Mouse (Mus musculus): Measurements from ENCODE around the gene BC049715.
A peak's percentile ranks its signal among the peaks of the same experiment; 100 is the strongest.

BC049715 gene

DNA sequence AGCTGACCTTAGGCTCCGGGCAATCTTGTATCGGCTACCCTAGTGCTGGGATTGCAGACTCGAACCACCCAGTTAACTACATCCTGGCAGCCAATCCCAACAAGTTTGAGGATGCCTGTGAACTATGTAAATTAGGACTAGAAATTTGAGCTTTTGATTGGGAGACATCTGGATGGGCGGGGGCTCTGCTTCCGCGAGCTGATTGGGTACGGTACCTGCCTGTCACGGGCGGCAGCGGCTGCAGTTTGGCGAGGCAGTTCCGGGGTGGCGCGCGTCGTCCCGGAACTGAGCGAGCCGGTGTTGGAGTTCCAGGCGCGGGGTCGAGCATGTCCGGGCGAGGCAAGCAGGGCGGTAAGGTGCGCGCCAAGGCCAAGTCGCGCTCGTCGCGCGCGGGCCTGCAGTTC lies 19.4 kb upstream of the BC049715 start, which contains the start of gene H2afj:
H2afj (plus strand) TSS at position 231 of the 404 bp plus-strand sequence.
- DNase-seq (ENCODE audit: inconsistent age in 2 of 2, low spot score in 1 of 2), result peak; percentile 98 to 99

DNA sequence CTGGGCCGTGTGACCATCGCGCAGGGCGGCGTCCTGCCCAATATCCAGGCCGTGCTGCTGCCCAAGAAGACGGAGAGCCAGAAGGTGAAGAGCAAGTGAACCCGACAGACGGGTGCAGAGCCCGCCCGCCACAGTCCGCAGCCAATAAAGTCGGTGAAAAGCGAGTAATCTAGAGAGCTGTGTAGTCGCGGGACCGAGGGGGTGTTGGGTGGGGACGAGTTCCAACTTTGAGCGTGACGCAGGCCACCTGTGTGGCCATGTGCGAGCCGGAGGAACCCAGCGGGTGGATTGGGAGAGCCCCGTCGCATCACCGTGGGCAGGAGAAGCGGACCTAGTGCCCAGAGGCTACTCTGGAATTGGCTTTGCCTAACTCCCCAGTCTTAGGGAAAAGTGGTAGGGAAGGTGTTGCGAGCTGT lies 18.8 kb upstream of the BC049715 start:
- peak in 1 of 2 experiments; percentile 74 for DNase-seq (ENCODE audit: inconsistent age in 2 of 2, low spot score in 1 of 2)

DNA sequence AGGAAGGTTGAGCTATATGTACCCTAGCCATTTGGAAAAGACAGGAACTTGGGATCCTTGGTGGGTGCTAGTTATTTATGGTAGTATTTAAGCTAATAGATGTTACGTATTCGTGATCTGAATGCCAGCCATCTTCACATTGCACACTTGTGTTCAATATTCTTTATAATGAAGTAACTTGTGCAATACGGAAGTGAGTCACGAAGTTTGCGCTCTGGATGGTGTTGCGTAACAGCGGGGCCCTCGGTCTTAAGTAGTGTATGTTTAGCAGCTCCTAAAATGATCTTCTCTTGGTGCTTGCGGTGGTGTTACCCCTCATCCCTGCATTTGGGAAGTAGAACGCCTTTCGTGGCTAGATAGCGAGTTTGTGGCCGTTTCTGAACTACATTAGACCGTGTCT lies 18.3 kb upstream of the BC049715 start:
- peak; percentile 71 to 92 for DNase-seq (ENCODE audit: inconsistent age in 2 of 2, low spot score in 1 of 2)

DNA sequence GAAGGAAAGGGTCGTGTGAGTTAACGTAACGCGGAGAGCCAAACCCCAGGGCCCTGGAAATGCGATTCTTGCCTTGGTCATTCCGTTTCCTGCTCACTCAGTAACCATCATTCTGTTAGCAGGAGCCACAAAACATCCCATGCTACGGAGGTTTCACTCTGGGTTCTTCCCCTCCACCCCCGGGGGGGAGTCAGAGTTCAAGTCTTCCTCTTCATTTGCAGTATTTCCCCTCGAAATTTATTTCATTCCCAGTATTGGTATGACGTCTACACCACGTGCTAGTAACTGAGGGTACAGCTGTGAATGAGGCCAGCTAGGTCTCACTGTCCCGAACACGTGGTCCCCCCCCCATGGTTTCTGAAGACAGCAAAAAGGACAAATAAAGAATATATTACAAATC lies 17.8 kb upstream of the BC049715 start:
- peak in 1 of 2 experiments; percentile 55 for DNase-seq (ENCODE audit: inconsistent age in 2 of 2, low spot score in 1 of 2)

DNA sequence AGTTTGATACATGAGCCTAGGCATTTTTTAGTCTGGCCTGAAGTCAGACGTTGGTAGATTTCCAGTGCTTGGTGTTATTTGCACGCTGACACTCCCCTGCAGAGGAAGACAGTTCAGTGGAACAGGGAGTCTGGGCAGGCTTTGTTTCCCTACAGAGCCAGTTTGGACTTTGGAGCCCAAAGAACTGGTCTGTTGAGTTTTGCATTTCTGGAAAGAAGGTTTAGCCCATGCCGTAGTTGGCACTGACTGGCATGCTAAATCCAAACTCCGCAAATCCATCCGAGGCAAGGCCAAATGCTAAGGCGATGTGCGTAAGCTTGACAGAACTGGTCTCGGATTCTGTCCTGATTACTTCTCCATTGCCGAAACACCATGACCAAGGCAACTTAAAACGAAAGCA lies 16.2 kb upstream of the BC049715 start:
- DNase-seq (ENCODE audit: inconsistent age in 2 of 2, low spot score in 1 of 2), result no peak

DNA sequence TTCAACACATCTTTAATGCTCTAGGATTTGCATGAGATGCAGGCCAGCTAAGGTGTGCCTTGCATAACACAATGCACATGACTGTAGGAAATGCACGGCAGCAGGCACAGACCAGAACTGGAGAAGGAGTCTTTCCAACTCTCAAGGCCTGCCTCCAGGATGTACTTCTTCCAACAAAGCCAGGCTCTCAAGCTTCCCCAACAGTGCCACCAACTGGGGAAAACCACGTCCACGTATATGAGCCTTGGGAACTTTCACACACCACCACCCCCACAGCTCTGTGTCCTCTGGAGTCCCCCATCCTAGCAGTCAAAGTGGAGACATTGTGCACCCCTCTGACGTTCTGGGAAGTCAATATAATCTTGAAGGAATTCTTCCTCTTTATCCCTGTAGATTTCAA lies 14.3 kb upstream of the BC049715 start:
- DNase-seq (ENCODE audit: inconsistent age in 2 of 2, low spot score in 1 of 2), result peak in 1 of 2 experiments; percentile 54

DNA sequence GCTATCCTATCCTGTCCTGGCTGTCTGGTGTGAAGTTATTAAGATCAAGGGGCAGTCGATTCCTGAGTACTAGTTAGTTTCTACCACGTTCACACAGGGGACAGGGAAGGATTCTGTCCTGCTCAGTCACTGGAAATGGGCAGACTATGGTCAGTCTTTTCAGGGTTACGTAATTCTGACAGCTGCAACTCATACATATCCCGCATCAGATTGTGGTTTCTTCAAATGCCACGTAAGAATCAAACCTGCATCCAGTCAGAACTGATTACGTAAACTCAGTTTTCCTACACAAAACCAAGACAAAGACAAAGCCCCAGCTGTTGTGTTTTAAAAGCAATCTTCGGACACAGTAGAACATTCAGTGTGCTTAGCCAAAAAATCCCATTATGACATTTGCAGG lies 12.0 kb upstream of the BC049715 start:
- DNase-seq (ENCODE audit: inconsistent age in 2 of 2, low spot score in 1 of 2), result no peak

DNA sequence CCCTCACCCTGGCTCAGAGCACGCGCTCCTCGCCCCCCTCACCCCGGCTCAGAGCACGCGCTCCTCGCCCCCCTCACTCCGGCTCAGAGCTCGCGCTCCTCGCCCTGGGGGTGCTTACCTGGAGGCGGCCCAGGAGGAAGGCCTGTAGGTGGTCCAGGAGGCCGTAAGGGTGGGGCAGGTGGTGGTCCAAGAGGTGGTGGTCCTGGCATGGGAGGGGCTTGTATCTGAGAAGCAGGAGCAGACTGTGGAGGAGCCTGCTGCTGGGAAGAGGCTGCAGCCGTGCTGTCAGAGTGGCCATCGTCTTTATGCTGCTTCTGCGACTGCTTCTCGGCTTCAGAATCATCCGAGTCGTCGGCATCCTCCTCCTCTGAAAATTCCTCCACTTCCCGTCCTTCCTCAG lies 10.6 kb upstream of the BC049715 start:
- no peak for DNase-seq (ENCODE audit: inconsistent age in 2 of 2, low spot score in 1 of 2)

DNA sequence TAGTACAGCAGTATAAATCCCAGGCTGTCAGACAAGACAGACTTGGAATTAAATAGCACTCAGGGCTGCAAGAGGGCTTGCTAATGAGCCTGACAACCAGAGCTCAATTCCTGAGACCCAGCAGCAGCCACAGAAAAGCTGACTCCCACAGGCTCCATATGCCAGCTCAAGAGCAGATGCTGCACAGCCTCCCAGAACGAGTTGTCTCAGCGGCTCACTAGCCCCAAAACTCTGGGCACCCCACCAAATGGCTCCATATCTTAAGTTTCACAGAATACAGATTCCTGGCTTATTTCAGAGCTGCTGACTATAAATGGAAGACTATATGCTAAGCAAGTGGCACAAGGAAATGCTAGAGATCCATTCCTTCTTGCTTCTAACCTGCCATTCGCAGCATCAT lies 9.9 kb upstream of the BC049715 start:
- DNase-seq (ENCODE audit: inconsistent age in 2 of 2, low spot score in 1 of 2), result no peak

DNA sequence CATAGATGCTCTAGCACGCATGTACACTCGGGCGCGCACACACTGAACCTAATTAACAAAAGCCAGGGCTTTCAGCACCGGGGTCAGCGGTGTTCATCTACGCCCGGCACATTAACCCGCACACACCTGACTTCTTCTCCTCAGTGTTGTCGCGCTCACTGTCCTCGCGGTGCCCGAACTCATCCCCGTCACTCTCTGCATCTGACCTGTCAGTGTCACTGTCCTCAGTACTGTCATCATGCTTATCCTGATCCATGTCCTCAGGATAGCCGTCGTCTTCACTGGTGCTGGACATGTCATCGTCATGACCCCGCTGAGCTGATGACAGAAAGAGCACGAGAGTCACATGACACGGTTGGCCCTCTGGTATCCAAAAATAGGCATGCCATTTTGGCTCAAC lies 7.0 kb upstream of the BC049715 start:
- DNase-seq (ENCODE audit: inconsistent age in 2 of 2, low spot score in 1 of 2), result no peak

DNA sequence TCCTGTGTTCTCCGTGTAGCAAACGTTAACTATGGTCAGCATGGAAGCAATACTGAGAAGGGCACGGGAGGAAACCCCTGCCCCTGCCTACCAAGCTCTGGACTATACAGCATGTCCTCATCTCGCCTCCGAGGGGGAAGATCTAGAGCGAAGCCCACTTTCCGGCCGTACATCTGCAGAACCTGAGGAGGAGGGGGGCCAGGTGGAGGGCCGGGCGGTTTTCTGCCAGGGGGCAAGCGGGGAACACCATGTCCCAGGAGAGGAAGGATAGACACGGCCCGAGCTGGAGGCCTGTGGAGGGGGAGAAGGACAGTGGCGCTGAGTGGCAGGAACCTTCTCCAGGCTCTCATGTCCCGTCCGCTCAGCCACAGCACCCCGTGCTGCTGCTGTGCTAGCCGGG lies 6.3 kb upstream of the BC049715 start:
- no peak for DNase-seq (ENCODE audit: inconsistent age in 2 of 2, low spot score in 1 of 2)

DNA sequence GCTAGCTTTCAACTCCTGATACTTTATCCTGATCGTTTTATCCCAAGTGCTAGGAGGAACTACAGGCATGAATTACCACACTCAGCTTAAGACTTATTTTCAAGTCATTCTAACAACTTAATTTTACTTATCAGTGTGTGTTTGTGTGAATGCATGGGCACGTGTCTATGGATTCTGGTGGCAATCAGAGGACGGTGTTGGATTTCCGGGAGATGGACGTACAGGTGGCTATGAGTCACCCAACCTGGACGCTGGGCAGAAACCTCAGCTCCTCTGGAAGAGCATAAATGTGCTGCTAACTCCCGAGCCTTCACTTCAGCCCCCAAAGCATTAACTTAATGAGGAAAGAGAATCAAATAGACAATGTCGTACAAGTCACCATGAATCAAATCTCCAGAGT lies 2.4 kb upstream of the BC049715 start:
- DNase-seq (ENCODE audit: inconsistent age in 2 of 2, low spot score in 1 of 2), result no peak

DNA sequence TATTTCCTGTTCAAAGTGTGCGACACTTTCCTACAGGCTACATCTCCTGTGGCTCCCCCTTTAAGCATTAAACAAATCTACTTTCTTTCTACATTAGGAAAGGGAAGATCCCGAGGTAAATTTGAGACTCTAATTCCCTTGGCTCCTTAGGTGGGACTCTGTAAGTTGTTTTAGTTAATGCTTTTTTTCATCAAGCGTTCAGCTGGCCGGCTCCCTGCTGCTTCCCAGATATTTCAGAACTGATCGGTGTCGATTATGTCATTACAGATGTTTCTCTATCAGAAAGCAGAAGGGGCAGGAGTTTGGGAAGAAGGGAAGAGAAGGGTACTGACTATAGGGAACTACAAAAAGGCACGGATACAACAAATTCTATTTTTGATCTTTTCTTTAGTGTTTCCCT lies 310 bp upstream of the BC049715 start:
- DNase-seq (ENCODE audit: inconsistent age in 2 of 2, low spot score in 1 of 2), result no peak

DNA sequence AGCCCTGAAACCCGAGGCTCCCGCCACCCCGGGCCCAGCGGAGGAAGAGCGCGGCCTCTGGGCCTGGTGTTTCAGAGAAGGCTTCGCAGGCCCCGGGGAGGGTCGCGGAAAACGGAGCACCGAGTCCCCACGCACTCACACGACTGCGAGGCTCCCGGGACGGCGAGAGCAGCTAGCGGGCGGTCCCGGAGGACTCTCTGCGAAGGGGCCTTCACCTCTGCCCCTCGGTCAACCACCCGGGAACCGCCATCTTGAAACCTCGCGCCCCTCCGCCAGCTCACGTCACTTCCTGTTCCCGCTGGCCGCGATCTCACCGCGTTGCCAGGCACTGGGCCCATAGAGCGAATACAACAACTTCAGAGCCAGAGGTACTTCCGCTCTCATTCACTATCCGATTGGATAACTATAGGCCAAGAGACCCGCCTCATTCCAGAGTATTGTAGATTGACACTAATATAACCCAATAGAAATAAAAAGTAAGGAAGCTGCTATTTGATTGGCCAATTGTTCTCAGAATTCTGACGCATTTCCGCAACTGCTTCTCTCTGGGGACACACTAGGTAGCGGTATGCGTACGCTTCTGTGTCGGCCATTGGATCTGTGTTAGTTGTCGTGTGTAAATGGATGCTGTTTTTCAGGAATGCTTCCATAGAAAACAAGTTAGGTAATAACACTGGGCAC lies 595 bp downstream of the BC049715 start, which contains the start of gene Wbp11:
Wbp11 (minus strand) TSS at position 353 of the 681 bp plus-strand sequence.
- peak; percentile 97 to 98 for DNase-seq (ENCODE audit: inconsistent age in 2 of 2, low spot score in 1 of 2)

DNA sequence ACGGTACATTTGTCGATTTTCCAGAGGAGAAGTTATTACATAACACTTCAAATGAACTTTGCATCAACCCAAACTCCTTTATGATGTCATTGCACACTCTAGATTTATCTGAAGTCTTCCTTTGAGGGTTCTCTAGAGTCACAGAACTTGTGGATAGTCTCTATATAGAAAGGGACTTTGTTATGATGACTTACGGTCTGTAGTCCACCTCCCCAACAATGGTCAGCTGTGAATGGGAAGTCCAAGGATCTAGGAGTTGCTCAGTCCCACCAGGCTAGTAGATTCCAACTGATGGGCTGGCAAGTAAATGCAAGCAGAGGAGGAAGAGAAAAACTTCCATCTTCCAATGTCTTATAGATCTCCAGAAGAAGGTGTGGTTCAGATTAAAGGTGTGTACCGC lies 1.3 kb downstream of the BC049715 start:
- peak in 1 of 2 experiments; percentile 50 for DNase-seq (ENCODE audit: inconsistent age in 2 of 2, low spot score in 1 of 2)

DNA sequence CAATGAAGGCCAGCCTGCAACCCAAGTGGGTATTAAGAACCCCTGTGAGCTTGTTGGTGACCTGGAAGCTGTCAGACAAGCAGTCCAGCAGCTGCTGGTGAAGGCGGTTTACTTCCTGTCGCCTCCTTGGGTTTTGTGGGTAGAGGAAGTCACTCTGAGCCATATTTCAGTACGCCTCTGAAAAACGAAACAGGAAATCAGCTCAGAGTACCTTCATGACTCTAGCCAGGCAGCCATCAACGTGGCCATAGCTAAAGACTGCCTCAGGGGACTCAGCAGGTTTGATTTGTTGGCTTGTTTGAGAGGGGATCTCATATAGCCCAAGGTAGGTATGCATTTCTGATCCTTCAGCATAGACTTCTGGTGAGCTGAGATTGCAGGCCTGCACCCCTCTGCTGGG lies 4.3 kb downstream of the BC049715 start:
- no peak for DNase-seq (ENCODE audit: inconsistent age in 2 of 2, low spot score in 1 of 2)

DNA sequence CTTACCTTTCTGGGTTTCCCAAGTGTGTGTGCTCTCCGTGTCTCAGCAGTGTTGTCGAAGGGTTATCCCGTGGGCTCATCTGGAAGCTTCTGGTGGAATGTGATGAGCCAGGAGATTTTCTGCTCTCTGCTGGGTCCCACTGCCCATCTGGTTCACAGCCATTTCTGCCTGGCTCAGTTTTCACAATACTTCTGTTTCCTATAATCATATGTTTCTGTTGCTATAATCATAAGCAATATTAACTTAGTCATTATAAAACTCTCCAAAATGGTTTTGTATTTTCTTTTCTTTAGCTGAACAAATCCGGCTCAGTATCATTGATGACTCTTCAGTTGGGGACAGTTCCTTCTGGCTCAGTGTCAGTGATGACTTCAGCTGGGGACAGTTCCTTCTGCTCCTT lies 7.9 kb downstream of the BC049715 start, which contains the start of gene Smco3:
Smco3 (minus strand) TSS at position 101 of the 400 bp plus-strand sequence.
- no peak for DNase-seq (ENCODE audit: inconsistent age in 2 of 2, low spot score in 1 of 2)

DNA sequence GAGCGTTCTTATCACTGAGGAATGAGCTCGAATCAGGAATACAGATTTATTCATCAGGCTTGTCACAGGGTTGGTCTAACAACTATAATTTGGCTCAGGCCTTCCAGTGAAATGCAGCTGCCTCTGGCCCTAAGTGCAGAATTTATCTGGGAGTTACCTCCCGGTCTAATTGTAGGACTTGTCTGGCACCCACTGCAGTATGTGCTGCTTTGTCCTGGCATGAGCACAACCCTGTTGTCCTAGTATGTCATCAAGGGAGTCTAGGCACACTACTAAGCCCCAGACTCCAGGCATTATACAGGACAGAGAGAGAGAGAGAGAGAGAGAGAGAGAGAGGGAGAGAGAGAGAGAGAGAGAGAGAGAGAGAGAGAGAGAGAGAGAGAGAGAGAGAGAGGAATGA lies 9.9 kb downstream of the BC049715 start:
- no peak for DNase-seq (ENCODE audit: inconsistent age in 2 of 2, low spot score in 1 of 2)

DNA sequence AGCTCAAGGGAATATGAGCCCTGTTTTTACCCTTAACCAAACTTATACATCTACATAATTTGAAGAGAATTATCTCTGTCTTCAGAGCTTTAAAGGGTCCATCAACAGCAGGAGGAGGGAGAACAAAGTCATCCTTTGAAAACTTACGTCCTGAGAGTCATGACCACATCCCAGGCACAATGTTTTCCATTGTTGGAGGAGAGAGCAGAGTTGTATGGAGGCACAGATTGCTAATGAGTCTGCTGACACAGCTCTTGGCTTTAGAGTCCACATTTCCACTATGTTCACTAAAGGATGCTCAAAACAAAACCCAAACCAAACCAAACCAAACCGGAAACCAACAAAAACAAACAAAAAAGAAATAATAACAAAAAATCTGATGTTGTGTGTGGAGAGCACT lies 17.5 kb downstream of the BC049715 start:
- no peak for DNase-seq (ENCODE audit: inconsistent age in 2 of 2, low spot score in 1 of 2)

DNA sequence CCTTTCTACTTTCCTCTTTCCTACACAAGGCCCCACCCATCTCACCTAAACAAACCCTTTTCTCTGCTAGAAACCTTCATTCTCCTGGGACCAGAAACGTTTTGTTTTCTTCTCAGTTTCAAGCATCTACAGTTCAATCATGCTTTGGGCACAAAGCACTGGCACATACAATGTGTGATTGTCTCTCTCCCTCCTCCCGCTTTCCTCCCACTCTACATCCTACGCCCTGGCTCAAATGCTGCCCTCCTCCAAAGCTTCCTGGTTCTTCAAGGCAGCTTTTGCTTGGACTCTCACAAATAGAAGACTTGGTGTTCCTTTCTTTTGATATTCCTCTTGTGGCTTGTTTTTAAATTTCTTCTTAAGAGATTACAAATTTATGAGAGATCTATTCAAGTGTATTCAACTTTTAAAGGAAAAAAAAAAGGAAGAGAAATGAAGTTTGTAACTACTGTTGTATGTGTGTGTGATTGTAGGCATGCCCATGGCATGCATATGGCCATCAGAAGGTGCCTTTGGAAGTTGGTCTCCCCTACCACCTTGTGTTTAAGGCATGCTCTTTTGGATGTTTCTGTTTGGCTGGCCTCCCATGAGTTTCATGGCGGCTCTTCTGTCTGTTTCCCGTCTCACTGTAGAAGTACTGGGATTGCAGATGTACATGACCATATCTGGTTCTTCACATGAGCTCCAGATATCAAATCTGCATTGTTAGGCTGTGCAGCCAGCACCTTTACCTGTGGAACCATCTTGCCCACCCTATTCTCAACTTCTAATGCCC lies 18.5 kb downstream of the BC049715 start:
- no peak for DNase-seq (ENCODE audit: inconsistent age in 2 of 2, low spot score in 1 of 2)

DNA sequence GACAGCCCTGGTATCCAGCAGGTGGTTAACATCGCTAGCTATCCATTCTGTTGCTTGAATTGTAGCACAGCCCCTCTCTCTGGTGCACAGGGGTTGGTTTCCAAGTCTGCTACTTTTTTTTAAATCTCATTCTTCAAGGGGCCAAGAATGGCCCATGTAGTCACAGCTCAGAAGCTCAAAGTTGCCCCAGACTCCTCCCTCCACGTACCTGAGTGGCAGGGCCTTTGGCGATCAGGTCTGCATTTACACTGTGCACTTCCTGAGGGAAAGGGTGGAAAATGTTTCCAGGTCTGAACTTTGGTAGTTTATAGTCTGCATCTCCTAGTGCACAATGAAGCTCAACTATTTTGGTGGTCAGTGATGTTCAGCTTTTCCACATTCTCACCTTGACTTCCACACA lies 19.8 kb downstream of the BC049715 start:
- no peak for DNase-seq (ENCODE audit: inconsistent age in 2 of 2, low spot score in 1 of 2)

DNA sequence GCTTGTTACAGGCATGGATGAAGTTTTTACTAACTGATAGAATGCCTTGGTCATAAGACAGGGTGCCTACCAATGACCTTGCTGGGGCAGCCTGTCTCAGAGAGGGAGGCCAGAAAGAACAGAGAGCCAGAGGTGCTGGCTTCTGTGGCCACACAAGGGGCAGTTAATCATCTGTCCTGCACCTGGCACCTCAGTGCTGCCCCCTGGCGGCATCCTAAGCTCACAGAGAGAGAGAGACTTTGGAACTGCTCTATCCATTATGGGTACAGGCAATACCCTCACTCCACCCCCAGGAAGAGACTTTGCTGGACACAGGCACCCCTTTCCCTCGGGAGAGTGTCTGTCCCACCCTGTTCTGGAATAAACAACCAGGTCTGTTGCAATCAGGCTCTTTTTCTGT lies 20.4 kb downstream of the BC049715 start:
- peak; percentile 50 to 81 for DNase-seq (ENCODE audit: inconsistent age in 2 of 2, low spot score in 1 of 2)

Data from adrenal gland, adult (tissue).